Mouse (Mus musculus): Measurements from ENCODE around the gene Hnrnpc.
"Not testable (repeated sequence)": the region's sequence is repeated elsewhere in the genome, so short reads cannot be mapped to it uniquely, and the experiment has no call there.

DNA sequence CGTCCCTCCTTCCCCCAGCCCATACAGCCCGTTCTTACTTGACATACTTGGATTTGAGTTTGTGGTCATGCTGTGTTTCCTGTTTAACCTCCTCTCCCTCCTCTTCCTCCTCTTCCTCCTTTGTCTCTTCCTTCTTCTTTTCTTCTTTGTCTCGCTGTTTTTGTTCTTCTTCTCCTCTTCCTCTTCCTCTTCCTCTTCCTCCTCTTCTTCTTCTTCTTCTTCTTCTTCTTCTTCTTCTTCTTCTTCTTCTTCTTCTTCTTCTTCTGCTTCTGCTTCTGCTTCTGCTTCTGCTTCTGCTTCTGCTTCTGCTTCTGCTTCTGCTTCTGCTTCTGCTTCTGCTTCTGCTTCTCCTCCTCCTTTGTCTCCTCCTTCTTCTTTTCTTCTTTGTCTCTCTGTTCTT is 61.5 kb downstream of the Hnrnpc start, which contains the start of gene Olfr221:
- not testable (repeated sequence) for TF ChIP-seq CTCF (IDR thresholded peaks at IDR 0.05; ENCODE audit: low read depth, low read length); POLR2A (IDR thresholded peaks at IDR 0.05; ENCODE audit: borderline replicate concordance, low read depth, low read length)

Measured in bone marrow macrophage, adult 2 months (primary cell).